Mouse (Mus musculus) layer of hippocampus, adult 8-10 months (tissue): ENCODE data around the gene 1810010H24Rik. TPM values are rescaled to one million over a fixed set of nuclear protein-coding genes. Genes with fewer than 3 reads are reported as not detected.
"Not testable (repeated sequence)": the region's sequence is repeated elsewhere in the genome, so short reads cannot be mapped to it uniquely, and the experiment has no call there.

Experiments used
- DNase-seq, 2 experiments: peaks; one replicate each; pipeline ENCODE4 v3.0.0; 2022; ENCODE audit warnings: low spot score in 2 of 2
- total RNA-seq, 4 experiments: library from RNA; stranded (reverse); gene quantifications; 2 replicates each; pipeline ENCODE4 v1.2.4; 2022

Gene 1810010H24Rik
- 1 to 10 TPM; 2.0 to 4.8 (median 4.7) TPM for total RNA-seq

DNA sequence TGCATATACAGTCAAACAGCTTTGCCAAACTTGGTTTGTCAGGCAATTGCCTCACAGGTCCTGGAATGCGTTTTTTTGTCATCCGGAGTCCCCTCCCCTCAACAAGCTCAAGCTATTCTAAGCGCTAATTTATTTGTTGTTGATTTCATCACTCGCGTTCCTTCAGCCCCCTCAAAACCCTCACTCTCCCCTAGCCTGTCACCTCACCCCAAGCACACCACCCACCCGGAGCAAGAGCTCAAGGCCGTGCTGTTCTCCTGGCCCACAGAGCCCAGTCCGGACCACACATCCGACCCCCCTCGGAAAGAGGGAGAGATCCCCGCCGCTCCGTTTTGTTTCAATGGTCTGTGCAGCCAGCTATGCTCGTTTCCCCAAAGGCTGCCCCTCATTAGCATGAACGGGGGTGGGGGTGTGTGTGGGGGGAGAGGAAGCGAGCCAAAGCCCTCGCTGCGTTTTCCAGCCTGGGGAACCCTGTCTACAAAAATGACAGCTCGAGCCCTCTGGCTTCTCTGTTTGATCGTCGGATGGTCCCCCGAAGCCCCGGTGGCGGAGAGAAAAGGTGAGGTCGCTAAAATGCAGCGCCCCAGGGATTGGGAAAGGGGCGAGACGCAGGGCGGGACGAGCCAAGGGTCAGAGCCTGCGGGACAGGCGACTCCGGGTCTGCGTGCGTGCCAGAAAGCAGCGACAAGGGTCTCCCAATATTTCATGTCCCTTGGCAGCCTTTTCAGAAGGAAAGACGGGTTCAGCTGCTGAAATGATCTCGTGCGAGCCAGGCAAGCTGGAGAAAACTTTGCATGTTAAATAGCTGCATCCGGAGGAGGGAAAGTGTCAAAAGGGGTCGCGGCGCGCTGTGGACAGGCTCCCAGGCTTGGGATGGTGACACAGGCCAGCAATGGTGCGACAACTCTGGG is at the start of gene 1810010H24Rik:
Gene 1810010H24Rik, plus strand, starts transcription at position 271 of the 911 bp plus-strand sequence.
- DNase-seq: no peak

DNA sequence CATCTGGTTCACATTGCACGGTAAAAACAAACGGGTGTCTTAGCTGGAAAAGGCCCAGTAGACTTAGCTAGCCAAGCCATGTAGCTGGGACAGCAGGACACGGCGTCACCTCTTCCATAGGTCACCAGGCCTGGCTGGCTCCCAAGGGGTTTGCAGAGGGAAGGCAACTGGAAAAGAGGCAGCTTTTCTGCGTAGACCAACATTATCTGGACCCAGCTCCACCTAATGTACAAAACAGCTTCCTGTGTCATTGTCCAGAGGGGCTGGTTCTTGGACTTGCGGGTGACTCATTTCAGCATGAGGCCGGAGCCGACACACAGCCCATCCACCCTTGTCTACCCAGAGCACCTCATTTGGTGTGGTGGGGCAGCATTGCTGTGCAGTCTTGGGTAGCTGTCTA is 49.3 kb upstream of the 1810010H24Rik start:
- no peak for DNase-seq

DNA sequence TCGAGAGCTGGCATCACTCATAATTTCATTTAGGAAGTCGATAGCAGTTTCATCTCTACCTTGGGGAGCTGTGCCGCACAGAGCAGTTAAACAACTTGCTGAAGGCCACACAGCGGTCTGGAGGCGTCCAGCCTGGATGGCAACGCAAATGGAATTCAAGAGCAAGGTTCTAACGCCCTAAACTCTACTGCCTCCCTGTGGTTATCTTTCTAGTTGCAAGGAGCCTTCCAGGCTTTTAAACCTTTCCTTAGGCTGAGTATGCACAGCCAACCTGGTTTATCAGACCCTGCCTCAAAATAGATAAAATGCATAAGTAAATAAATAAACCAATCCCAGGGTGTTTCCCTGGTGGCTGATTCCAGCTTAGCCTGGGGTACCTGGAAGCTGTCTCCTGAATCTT is 45.0 kb upstream of the 1810010H24Rik start:
- DNase-seq: peak; percentile 44 to 58

DNA sequence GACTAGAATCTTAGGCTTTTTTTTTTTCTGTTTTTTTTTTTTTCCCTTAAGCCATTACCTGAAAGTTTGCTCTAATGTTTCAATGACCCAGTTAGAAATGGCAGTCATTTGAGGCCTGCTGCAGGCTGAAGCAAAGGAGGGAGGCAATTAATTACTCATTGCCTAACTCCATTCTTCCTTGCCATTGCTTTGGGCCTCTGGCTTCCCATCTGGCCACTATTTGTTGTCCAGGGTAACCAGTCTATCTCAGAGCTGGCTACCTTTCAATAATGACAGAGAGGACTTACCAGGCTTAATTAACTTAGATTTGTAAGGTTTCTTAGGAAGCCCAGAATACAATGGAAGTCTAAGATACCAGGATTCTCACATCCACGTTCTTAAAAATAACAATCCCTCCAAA is 43.7 kb upstream of the 1810010H24Rik start:
- DNase-seq: no peak

DNA sequence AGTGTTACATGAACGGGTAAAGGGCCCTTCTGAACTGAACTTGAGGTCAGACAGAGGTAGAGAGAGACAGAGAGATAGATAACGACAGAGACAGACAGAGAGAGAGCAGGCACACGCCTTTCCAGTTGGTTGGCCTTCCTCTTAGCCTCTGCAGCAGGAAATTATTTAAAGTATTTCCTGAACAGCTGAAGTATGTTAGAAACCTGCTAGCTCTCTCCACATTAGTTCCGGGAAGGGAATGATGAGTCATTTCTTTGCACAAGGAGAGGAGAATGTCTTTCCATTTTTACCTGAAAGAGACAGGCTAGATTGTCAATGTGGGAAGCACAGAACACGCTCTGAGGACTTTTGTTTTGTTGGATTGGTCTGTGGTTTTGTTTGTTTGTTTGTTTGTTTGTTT is 43.1 kb upstream of the 1810010H24Rik start:
- no peak for DNase-seq

DNA sequence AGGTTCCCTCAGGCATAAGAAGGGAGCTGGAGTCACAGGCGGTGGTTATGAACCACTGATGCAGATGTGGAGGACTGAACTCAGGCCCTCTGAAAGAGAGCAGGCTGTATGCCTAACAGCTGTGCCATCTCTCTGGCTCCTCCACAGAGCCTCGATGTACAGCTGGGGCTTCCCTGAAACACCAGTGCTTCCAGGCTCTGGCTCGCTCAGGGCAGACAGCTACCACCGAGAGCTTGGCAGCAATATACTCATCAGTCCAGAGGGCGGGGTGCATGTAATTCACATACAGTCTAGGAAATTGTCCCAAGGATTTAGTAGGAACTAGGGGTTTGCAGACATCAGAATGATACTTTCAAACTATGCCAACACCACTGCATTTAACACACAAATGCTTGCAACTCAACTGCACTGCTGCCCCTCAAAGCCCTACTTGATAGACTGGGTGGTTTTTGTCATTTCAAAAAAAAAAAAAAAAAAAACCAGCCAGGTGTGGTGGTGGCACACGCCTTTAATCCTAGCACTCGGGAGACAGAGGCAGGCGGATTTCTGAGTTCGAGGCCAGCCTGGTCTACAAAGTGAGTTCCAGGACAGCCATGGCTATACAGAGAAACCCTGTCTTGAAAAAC is 39.4 kb upstream of the 1810010H24Rik start:
- not testable (repeated sequence) for DNase-seq

DNA sequence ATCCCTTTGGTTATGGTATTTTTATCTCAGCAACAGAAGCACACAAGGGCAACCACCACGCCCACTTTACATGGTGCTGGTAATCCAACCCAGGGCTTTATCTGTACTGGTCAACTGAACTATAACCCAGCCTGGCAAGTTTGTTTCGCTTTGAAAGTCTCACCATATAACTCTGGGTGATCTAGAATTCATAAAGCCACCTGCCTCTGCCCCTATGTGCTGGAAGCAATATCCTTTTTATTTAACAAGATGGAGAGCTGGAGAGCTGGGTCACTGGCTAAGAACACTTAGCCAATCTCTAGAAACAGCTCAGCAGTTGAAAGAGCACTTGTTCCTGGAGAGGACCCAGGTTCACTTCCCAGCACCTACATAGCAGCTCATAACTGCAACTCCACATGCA is 38.1 kb upstream of the 1810010H24Rik start:
- no peak for DNase-seq

DNA sequence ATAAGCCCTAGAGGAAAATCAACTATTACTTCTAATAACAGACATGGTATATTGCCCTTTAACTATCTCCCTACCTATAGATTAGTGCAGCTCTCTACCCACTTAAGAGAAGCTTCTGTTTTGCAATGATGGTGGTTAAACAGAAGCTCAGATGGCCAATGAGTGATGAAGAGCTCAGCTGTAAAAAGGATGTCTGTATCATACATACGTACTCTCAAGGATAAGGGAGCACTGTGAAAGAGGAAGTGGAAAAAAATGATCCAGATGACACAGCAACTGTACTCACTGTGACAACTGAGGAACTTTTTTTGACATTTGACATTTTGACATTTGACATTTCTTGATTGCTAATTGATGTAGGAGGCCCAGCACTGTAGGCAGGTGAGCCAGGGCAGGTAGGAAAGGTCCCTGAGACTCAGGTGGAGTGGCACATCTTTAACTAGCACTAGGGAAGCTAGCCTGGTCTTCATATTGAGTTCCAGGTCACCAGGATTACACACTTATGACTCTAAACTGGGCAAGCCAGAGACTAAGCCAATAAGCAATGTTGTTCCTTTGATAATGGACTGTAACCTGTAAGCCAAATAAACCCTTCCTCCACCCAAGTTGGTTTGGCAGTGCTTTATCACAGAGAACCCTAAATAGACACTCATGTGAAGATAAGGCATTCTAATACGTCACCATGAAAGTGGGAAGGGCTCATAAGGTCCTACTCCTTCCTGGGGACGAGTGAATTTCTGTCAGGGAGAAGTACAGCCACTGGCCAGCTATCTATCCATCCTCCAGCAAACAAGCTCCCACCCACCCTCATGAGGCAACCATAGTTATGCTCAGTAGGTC is 31.0 kb upstream of the 1810010H24Rik start:
- no peak for DNase-seq

DNA sequence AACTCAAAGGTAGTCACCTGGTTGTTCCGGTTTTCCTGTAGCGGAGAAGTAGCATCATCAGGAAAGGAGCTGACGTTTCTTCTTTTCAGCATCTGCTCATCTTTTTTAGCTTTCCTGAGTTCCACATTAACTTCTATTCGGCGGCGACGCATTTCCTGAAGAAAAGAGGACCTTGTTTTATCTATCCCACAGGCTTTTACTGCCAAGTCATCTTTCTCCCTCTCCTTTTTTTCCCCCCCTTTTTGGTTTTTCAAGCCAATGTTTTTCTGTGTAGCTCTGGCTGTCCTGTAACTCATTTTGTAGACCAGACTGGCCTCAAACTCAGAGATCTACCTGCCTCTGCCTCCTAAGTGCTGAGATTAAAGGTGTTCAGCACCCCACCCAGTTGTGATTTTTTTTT is 29.0 kb upstream of the 1810010H24Rik start:
- not testable (repeated sequence) for DNase-seq

DNA sequence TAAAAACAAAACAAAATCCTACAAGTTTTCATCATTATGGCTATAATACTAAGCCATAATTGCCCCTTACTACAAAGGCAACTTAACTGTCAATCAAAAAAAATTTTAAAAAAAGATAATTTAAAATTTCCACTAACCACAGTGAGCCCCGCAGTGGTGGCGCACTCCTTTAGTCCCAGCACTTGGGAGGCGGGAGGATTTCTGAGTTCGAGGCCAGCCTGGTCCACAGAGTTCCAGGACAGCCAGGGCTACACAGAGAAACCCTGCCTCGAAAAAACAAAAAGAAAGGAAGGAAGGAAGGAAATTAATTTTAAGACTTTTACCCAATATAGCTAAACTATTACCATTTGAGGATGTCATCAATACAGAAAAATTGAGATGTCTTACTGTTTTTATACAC is 27.5 kb upstream of the 1810010H24Rik start:
- no peak for DNase-seq

DNA sequence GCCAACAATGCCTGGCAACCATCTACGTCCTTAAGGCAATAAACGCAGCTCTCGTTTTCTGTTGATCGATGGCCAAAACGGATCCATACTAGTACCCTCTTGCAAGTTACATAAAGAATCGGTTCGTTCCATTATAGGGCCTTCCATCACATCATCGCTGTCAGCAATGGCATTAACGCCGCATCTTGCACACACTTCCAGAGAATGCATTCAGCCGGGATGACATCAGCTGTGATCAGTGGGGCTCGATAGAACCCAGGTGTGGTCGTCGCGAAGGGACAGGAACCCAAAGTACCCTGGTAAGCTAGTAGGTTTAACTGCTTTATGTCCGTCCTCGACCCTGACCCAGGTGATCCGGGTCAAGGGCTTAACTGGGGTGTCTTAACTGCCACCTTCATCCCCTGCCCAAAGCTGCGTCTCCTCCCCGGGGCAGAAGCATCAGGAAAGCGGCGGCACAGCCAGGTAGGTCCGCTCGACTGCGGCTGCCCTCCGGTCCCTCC is 26.8 kb upstream of the 1810010H24Rik start:
- DNase-seq: peak in 1 of 2 experiments; percentile 29

DNA sequence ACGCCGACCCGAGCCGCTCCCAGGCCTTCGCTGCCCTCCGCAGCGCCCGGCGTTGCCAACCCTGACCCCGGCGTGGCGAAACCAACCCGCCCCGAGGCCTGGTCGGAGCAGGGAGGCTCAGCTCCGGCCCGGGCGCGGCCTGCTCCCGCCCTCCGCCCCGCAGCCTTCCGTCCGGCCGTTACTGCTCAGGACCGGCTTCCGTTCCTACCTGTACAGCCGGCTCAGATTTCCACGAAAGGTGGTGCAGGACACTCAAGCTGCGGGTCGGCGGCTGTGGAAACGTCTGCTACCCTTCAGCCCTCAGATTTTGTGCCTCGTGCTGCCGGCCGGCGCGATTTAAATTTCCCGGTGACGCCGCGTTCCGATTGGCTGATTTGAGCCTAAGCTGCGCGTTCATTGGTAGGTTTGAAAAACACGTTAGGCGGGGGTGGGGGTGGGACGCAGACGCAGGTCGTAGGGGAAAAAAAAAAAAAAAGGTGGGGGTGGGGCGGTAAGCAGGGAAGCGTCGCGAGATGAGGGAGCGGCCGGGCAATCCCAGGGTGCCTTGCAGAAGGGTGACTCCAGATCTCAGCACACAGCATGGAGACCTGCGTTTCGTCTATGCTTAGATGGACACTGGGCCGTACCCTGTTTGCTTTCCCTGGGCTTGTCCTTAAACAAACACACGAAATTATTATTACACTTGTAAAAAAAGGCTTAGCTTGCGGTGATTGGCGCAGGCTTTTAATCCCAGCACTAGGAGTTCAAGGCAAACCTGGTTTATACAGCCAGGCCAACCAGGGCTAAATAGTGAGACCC is 26.1 kb upstream of the 1810010H24Rik start, which contains the start of gene Kpna2:
Gene Kpna2, minus strand, starts transcription at position 391 of the 798 bp plus-strand sequence.
- peak; percentile 81 to 90 for DNase-seq

DNA sequence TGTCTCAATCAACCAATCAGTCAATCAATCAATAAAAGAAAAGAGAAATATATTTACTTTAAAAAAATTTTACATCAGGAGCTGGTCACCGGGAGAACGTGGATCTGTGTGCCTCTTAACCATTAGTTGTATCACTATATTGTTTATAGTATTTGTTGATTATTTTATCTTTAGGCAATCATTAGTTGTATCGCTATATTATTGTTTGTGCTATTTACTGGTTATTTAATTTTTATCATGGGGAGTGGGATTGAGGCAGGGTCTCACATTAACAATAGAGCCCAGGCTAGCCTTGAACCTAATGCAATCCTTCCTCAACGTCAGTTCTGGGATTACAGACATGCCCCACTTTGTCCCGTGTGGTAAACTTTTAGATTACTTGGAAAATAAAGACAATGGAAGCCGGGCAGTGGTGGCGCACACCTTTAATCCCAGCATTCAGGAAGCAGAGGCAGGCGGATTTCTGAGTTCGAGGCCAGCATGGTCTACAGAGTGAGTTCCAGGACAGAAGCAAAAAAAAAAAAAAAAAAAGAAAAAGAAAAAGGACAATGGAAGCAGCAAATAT is 25.4 kb upstream of the 1810010H24Rik start:
- no peak for DNase-seq

DNA sequence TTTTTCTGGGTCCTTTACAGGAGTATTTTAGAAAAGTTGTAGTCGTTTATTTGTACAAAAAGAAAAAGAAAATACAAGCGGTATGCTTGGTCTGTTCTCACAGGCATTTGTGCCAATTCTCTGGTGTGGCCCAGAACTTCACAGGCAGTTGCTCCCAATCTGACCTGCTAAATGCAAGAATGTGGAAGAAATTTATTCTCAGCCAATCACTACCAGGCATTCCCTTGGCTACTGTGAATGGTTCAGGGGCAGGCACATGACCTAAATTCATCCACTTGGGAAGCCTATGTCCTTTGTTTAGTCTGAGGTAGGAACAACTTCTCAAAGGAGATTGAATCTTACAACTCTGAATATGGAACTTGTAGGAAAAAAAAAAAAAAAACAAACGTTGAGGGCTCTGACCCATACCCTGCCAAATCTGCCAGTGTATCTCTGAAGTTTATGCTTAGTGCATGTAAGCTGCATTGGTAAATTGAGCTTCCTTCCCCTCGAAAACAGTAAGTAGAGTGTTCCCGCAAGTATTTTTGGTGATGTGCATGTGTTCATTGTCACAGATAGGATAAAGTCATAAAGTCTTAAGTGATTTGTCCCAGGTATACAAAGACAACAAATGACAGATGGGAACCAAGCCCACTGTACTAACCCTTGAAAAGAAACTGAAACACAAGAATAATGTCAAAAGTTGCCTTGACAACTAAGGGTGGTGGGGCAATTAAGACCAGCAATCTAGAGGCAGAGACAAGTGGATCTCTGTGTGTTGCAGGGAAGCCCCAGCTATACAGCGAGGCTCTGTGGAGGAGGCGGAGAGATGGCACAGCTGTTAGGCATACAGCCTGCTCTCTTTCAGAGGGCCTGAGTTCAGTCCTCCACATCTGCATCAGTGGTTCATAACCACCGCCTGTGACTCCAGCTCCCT is 23.5 kb upstream of the 1810010H24Rik start:
- DNase-seq: no peak

DNA sequence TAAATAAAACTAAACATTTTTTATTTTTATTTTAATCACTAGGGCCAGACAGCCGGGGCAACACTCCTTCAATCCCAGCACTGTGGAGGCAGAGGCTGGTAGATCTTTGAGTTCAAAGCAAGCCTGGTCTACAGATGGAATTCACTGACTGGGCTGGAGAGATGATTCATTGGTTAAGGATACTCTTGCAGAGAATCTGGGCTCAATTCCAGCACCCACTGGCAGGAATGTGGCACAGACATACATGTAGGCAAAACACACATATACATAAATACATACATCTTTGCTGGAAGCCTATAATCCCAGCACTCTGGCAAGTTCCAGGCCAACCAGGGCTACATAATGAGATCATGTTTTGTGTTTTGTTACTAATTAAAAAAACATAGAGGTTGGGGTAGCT is 19.9 kb upstream of the 1810010H24Rik start:
- DNase-seq: no peak

DNA sequence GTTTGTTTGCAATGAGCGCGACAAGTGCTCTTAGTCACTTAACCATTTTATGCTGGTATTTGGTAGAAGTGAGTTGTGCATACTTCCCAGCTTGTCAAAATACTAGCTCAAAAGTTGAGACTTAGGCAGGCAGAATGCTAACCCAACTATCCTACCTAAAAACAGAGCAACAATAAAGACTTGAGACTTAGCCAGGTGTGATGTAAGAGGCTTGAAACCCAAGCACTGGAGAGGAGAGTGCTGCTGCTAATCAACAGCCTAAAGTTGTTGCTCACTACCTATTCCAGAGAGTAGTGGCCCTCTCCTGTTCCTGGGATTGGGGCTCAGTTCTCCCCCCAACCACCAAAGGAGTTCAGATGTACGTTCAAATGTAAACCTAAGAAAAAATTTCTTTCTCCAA is 15.0 kb upstream of the 1810010H24Rik start:
- no peak for DNase-seq

DNA sequence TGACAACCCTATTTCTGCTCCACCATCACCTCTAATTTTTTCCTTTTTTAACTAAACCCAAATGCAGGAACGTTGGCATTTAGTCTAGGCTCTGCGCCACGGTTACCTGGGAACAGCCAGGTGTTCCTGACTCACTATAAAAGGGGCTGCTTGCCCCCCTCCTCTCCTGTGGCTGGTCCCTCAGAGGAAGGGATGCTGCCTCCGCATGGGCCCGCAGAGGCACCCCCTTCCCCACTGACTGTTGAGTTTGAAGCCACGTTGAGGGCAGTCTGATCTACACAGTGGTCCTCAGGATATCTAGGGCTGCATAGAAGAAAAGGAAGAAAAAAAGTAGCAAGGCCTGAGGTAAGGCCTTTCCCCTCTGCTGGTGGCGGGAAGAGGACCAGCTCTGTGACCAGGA is 14.3 kb upstream of the 1810010H24Rik start:
- DNase-seq: no peak

DNA sequence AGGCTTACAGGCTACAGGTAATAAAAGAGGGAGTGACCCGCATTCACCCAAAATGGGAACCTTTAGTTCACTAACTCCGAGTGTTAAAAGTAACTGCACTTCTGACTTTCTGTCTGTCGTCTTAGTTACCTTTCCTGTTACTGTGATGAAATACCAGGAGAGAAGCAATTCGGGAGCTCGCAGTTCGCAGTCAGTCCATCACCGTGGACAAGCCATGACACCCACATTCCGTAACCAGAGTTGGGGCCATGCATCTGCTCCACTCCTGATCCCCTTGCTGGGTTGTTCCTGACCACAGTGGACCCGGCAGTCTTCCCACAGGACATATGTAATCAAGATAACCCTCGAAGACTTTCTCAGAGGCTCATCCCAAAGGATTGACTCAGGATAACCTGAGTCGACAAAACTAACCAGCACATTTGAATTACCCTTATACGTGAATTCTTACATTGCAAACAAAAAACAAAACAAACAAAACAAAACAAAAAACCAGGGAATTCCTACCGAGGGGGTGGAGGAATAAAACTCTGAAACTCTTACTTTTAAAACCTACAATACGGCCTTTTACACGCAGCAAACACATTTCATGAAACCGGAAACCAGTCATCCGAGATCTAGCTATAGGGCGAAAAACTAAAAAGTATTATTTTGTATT is 13.7 kb upstream of the 1810010H24Rik start:
- DNase-seq: no peak
